Mouse (Mus musculus) heart, postnatal 0 days (tissue): ENCODE measurements around the gene Shc2.

Experiments used
- CTCF ChIP-seq: IDR thresholded peaks from 2 replicates; pipeline ENCODE4 v1.5.1; 2016; ENCODE audit warnings: antibody characterized with exemption, control low read depth, low read depth
- EP300 ChIP-seq: IDR thresholded peaks from 2 replicates; pipeline ENCODE4 v1.6.1; 2016; ENCODE audit warnings: antibody characterized with exemption, low read depth

- TF ChIP-seq EP300, result no peak
- TF ChIP-seq CTCF, result no peak
Observed at GRCm38 (mm10) chr10:79594111-79594510, 43.6 kb downstream of the Shc2 start.
